ENCODE assay signal across 14 mouse cellular contexts in the genomic region with DNA sequence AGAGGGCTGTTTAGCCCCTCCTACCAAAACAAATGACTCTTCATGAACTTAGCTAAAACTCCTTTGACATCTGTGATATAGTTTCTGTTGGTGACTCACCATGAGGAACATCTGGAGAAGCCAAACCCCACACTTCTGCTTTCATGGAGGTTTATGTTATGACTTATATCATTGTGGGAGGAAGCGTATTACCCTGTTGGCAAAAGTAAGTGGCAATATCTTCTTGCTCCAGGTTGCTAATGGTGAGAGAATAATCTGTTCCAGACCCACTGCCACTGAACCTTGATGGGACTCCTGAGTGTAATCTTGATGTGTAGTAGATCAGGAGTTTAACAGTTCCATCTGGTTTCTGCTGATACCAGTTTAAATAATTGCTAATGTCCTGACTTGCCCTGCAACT.
"Had no signal": no experiment of that assay in that cellular context is flagged by ENCODE, and none has a peak within 500 bp of the region (broad histone marks: within the 10 kb centered on the region; RNA-seq: fewer than 3 reads in every experiment).

No protein-coding gene starts in this region.

- H3K9me3 ChIP-seq: liver, embryonic 13.5 days; midbrain, embryonic 12.5 days; midbrain, embryonic 15.5 days; neural tube, embryonic 12.5 days; neural tube, embryonic 15.5 days had no signal

- H3K27ac ChIP-seq: kidney, postnatal 0 days; layer of hippocampus, adult 2 months; left cerebral cortex, adult 2 months; liver, embryonic 13.5 days; midbrain, embryonic 12.5 days; midbrain, embryonic 15.5 days; neural tube, embryonic 12.5 days; neural tube, embryonic 15.5 days had no signal

- H3K4me1 ChIP-seq: liver, embryonic 13.5 days; midbrain, embryonic 12.5 days; midbrain, embryonic 15.5 days; neural tube, embryonic 12.5 days; neural tube, embryonic 15.5 days had no signal

- H3K9ac ChIP-seq: liver, embryonic 13.5 days; midbrain, embryonic 12.5 days; midbrain, embryonic 15.5 days; neural tube, embryonic 12.5 days; neural tube, embryonic 15.5 days had no signal

- H3K4me3 ChIP-seq: layer of hippocampus, adult 2 months; left cerebral cortex, adult 2 months; liver, embryonic 13.5 days; midbrain, embryonic 12.5 days; midbrain, embryonic 15.5 days; neural tube, embryonic 12.5 days; neural tube, embryonic 15.5 days had no signal

- H3K27me3 ChIP-seq: liver, embryonic 13.5 days; midbrain, embryonic 12.5 days; midbrain, embryonic 15.5 days; neural tube, embryonic 12.5 days; neural tube, embryonic 15.5 days had no signal

- H3K36me3 ChIP-seq: liver, embryonic 13.5 days; midbrain, embryonic 12.5 days; midbrain, embryonic 15.5 days; neural tube, embryonic 12.5 days; neural tube, embryonic 15.5 days had no signal

- DNase-seq: kidney, adult 2 months; kidney, postnatal 25 days; layer of hippocampus, adult 9-11 months; liver, embryonic 13.5 days; lung, adult 2 months; thymus, adult 18-20 months; thymus, postnatal 36 days had no signal

- ATAC-seq: midbrain, embryonic 15.5 days had no signal

- H3K4me2 ChIP-seq: liver, embryonic 13.5 days; midbrain, embryonic 12.5 days; midbrain, embryonic 15.5 days; neural tube, embryonic 12.5 days; neural tube, embryonic 15.5 days had no signal
